ENCODE assay signal across 22 mouse cellular contexts in genomic region chr7:29466585-29466984, GRCm38 (mm10). TPM values are rescaled to one million over a fixed set of nuclear protein-coding genes. Genes with fewer than 3 reads are reported as not detected.
DNase-seq lines count a peak whose midpoint lies in the region; ATAC-seq and TF ChIP-seq lines count a peak whose summit lies in the region.
"Had no signal": no experiment of that assay in that cellular context is flagged by ENCODE, and none has a peak within 500 bp of the region (broad histone marks: within the 10 kb centered on the region; RNA-seq: fewer than 3 reads in every experiment).

No protein-coding gene starts in this region.

- H3K4me2 ChIP-seq in forebrain, postnatal 0 days (ENCODE audit: low read depth): no peak overlapping the region
- no peak overlapping the region for H3K4me2 ChIP-seq in hindbrain, postnatal 0 days (ENCODE audit: low read depth, low read length)
- no peak overlapping the region for H3K4me2 ChIP-seq in limb, embryonic 15.5 days
- H3K4me2 ChIP-seq in embryonic facial prominence, embryonic 15.5 days (replicated peaks): no peak overlapping the region
- H3K4me2 ChIP-seq: embryonic facial prominence, embryonic 12.5 days; forebrain, embryonic 12.5 days; forebrain, embryonic 15.5 days; heart, embryonic 11.5 days had no signal

- no peak for ATAC-seq in forebrain, postnatal 0 days
- no peak for ATAC-seq in hindbrain, postnatal 0 days
- no peak for ATAC-seq in limb, embryonic 15.5 days (ENCODE audit: insufficient number of reproducible peaks, low FRiP score, low TSS enrichment, low read depth)
- no peak for ATAC-seq in embryonic facial prominence, embryonic 15.5 days (ENCODE audit: insufficient number of reproducible peaks, low FRiP score, low TSS enrichment, low read depth)
- ATAC-seq: forebrain, embryonic 15.5 days; intestine, postnatal 0 days; Patski had no signal

- 0 out of 2 replicates have a peak overlapping the region, but pooled peaks have one; percentile 11 for H3K27ac ChIP-seq in forebrain, embryonic 10.5 days
- H3K27ac ChIP-seq in forebrain, postnatal 0 days (ENCODE audit: low read depth, low read length): no peak overlapping the region
- H3K27ac ChIP-seq in hindbrain, postnatal 0 days: peak overlapping the region; percentile 80
- no peak overlapping the region for H3K27ac ChIP-seq in hindbrain, embryonic 10.5 days
- H3K27ac ChIP-seq in limb, embryonic 15.5 days: peak overlapping the region; percentile 22; the same call in 1 of the 2 replicates
- H3K27ac ChIP-seq in limb, embryonic 10.5 days: no peak overlapping the region
- H3K27ac ChIP-seq in embryonic facial prominence, embryonic 15.5 days (replicated peaks): peak overlapping the region; percentile 66
- H3K27ac ChIP-seq: embryonic facial prominence, embryonic 12.5 days; forebrain, embryonic 12.5 days; forebrain, embryonic 15.5 days; gastrocnemius, adult 2 months had no signal

- 79% methylated on average over 10 of the region's 10 CpGs for WGBS in forebrain, embryonic 10.5 days
- WGBS in forebrain, postnatal 0 days: 64% methylated on average over 10 of the region's 10 CpGs
- WGBS in hindbrain, postnatal 0 days: 50% methylated on average over 10 of the region's 10 CpGs
- WGBS in hindbrain, embryonic 10.5 days: 74% methylated on average over 10 of the region's 10 CpGs
- 64% methylated on average over 10 of the region's 10 CpGs for WGBS in limb, embryonic 15.5 days
- WGBS in limb, embryonic 10.5 days: 81% methylated on average over 10 of the region's 10 CpGs
- WGBS in embryonic facial prominence, embryonic 15.5 days: 52% methylated on average over 10 of the region's 10 CpGs

- no peak overlapping the region for H3K9ac ChIP-seq in forebrain, postnatal 0 days
- no peak overlapping the region for H3K9ac ChIP-seq in hindbrain, postnatal 0 days (replicated peaks; ENCODE audit: low read length)
- H3K9ac ChIP-seq in limb, embryonic 15.5 days: no peak overlapping the region
- H3K9ac ChIP-seq in embryonic facial prominence, embryonic 15.5 days: no peak overlapping the region
- H3K9ac ChIP-seq: embryonic facial prominence, embryonic 12.5 days; forebrain, embryonic 12.5 days; forebrain, embryonic 15.5 days had no signal

- no peak for TF ChIP-seq CTCF in forebrain, postnatal 0 days (IDR thresholded peaks at IDR 0.05; ENCODE audit: low read depth)
- no peak for TF ChIP-seq CTCF in hindbrain, postnatal 0 days (IDR thresholded peaks at IDR 0.05; ENCODE audit: low read depth)

- no peak for DNase-seq in forebrain, embryonic 10.5 days (ENCODE audit: extremely low spot score, low spot score)
- DNase-seq in forebrain, postnatal 0 days: no peak
- DNase-seq in hindbrain, postnatal 0 days (ENCODE audit: low spot score): no peak
- no peak for DNase-seq in hindbrain, embryonic 10.5 days (ENCODE audit: low spot score)
- no peak for DNase-seq in limb, embryonic 10.5 days (ENCODE audit: low spot score)
- DNase-seq: adrenal gland, postnatal 10 days; B cell, adult 2 months; cerebellum, adult 18-20 months; cerebellum, adult 9-10 months; gastrocnemius, adult 2 months; gastrocnemius, postnatal 14 days; heart, adult 11 months had no signal

- no peak overlapping the region for H3K4me3 ChIP-seq in forebrain, embryonic 10.5 days
- H3K4me3 ChIP-seq in forebrain, postnatal 0 days (ENCODE audit: low read depth, low read length): no peak overlapping the region
- H3K4me3 ChIP-seq in hindbrain, postnatal 0 days (ENCODE audit: low read length): no peak overlapping the region
- no peak overlapping the region for H3K4me3 ChIP-seq in hindbrain, embryonic 10.5 days
- H3K4me3 ChIP-seq in limb, embryonic 15.5 days: no peak overlapping the region
- H3K4me3 ChIP-seq in limb, embryonic 10.5 days: no peak overlapping the region
- H3K4me3 ChIP-seq in embryonic facial prominence, embryonic 15.5 days (replicated peaks): no peak overlapping the region
- H3K4me3 ChIP-seq: embryonic facial prominence, embryonic 12.5 days; forebrain, embryonic 12.5 days; forebrain, embryonic 15.5 days; gastrocnemius, adult 2 months had no signal

- no peaks in the 10 kb centered on the region for H3K9me3 ChIP-seq in forebrain, embryonic 10.5 days
- H3K9me3 ChIP-seq in forebrain, postnatal 0 days (ENCODE audit: low read length): no peaks in the 10 kb centered on the region
- no peaks in the 10 kb centered on the region for H3K9me3 ChIP-seq in hindbrain, postnatal 0 days (ENCODE audit: low read length)
- H3K9me3 ChIP-seq in hindbrain, embryonic 10.5 days: no peaks in the 10 kb centered on the region
- H3K9me3 ChIP-seq in limb, embryonic 15.5 days: no peaks in the 10 kb centered on the region
- H3K9me3 ChIP-seq in limb, embryonic 10.5 days (replicated peaks): no peaks in the 10 kb centered on the region
- H3K9me3 ChIP-seq in embryonic facial prominence, embryonic 15.5 days (replicated peaks): no peaks in the 10 kb centered on the region
- H3K9me3 ChIP-seq: embryonic facial prominence, embryonic 12.5 days; forebrain, embryonic 12.5 days; forebrain, embryonic 15.5 days; G1E had no signal

- H3K36me3 ChIP-seq in forebrain, embryonic 10.5 days (replicated peaks): no peaks in the 10 kb centered on the region
- H3K36me3 ChIP-seq in forebrain, postnatal 0 days (ENCODE audit: insufficient read depth): no peaks in the 10 kb centered on the region
- H3K36me3 ChIP-seq in hindbrain, postnatal 0 days (ENCODE audit: insufficient read depth, low read length): no peaks in the 10 kb centered on the region
- H3K36me3 ChIP-seq in hindbrain, embryonic 10.5 days: no peaks in the 10 kb centered on the region
- H3K36me3 ChIP-seq in limb, embryonic 15.5 days: no peaks in the 10 kb centered on the region
- no peaks in the 10 kb centered on the region for H3K36me3 ChIP-seq in limb, embryonic 10.5 days
- no peaks in the 10 kb centered on the region for H3K36me3 ChIP-seq in embryonic facial prominence, embryonic 15.5 days
- H3K36me3 ChIP-seq: embryonic facial prominence, embryonic 12.5 days; forebrain, embryonic 12.5 days; forebrain, embryonic 15.5 days had no signal

- no peaks in the 10 kb centered on the region for H3K27me3 ChIP-seq in forebrain, embryonic 10.5 days (ENCODE audit: poor library complexity, severe bottlenecking)
- H3K27me3 ChIP-seq in forebrain, postnatal 0 days (ENCODE audit: insufficient read depth, low read length): no peaks in the 10 kb centered on the region
- no peaks in the 10 kb centered on the region for H3K27me3 ChIP-seq in hindbrain, postnatal 0 days (ENCODE audit: insufficient read depth, low read length)
- no peaks in the 10 kb centered on the region for H3K27me3 ChIP-seq in hindbrain, embryonic 10.5 days (ENCODE audit: insufficient read depth, poor library complexity, severe bottlenecking)
- H3K27me3 ChIP-seq in limb, embryonic 15.5 days: no peaks in the 10 kb centered on the region
- H3K27me3 ChIP-seq in limb, embryonic 10.5 days (ENCODE audit: low read depth, poor library complexity, severe bottlenecking): no peaks in the 10 kb centered on the region
- H3K27me3 ChIP-seq in embryonic facial prominence, embryonic 15.5 days: no peaks in the 10 kb centered on the region
- H3K27me3 ChIP-seq: CH12.LX; embryonic facial prominence, embryonic 12.5 days; forebrain, embryonic 12.5 days; forebrain, embryonic 15.5 days; Patski had no signal

- peaks cover 44% of the 10 kb centered on the region for H3K4me1 ChIP-seq in forebrain, embryonic 10.5 days
- H3K4me1 ChIP-seq in forebrain, postnatal 0 days (ENCODE audit: insufficient read depth): peaks cover 8% of the 10 kb centered on the region; the same call in 1 of the 2 replicates
- peaks cover 57% of the 10 kb centered on the region for H3K4me1 ChIP-seq in hindbrain, postnatal 0 days (ENCODE audit: insufficient read depth, low read length)
- peaks cover 40% of the 10 kb centered on the region for H3K4me1 ChIP-seq in hindbrain, embryonic 10.5 days (replicated peaks)
- H3K4me1 ChIP-seq in limb, embryonic 15.5 days: peaks cover 53% of the 10 kb centered on the region
- H3K4me1 ChIP-seq in limb, embryonic 10.5 days: peaks cover 15% of the 10 kb centered on the region
- peaks cover 76% of the 10 kb centered on the region for H3K4me1 ChIP-seq in embryonic facial prominence, embryonic 15.5 days

RNA-seq across cellular contexts. Expression of gene Sipa1l3, which starts 51.9 kb away (rescaled TPM):
- polyA plus RNA-seq in forebrain, embryonic 10.5 days (2016; fragmentation: Nextera tagmentation; extraction: Ambion mirVana): 9.3 and 12.4 TPM in 2 replicates
- total RNA-seq in forebrain, postnatal 0 days (2014; rRNA removed): 26.6 and 44.1 TPM in 2 replicates
- 5.7 and 12.1 TPM in 2 replicates for polyA plus RNA-seq in forebrain, postnatal 0 days (2015; fragmentation: Nextera tagmentation; extraction: Ambion mirVana)
- 108 and 110 TPM in 2 replicates for total RNA-seq in hindbrain, postnatal 0 days (2014; rRNA removed)
- polyA plus RNA-seq in hindbrain, postnatal 0 days (2015; fragmentation: Nextera tagmentation; extraction: Ambion mirVana): 15.2 and 19.7 TPM in 2 replicates
- polyA plus RNA-seq in hindbrain, embryonic 10.5 days (2016; fragmentation: Nextera tagmentation; extraction: Ambion mirVana): 8.1 and 9.7 TPM in 2 replicates
- 19.1 and 20.5 TPM in 2 replicates for polyA plus RNA-seq in limb, embryonic 15.5 days (2015; fragmentation: Nextera tagmentation; extraction: Ambion mirVana)
- 12.6 and 13.4 TPM in 2 replicates for polyA plus RNA-seq in limb, embryonic 10.5 days (2016; fragmentation: Nextera tagmentation; extraction: Ambion mirVana)
- 21.6 and 22.4 TPM in 2 replicates for polyA plus RNA-seq in embryonic facial prominence, embryonic 15.5 days (2015; fragmentation: Nextera tagmentation; extraction: Ambion mirVana)

Comparison
In these comparisons a context has a peak if more than half of its experiments do, and no peak if none do; other contexts are left out.
1. H3K27ac ChIP-seq: peak in forebrain, embryonic 10.5 days (single experiment), hindbrain, postnatal 0 days (single experiment), limb, embryonic 15.5 days (single experiment) and embryonic facial prominence, embryonic 15.5 days (single experiment); none in forebrain, postnatal 0 days (single experiment), hindbrain, embryonic 10.5 days (single experiment) and limb, embryonic 10.5 days (single experiment).